Mouse (Mus musculus) forebrain, postnatal 0 days (tissue): ENCODE results near the gene Pdzd2. TPM values are rescaled to one million over a fixed set of nuclear protein-coding genes. Genes with fewer than 3 reads are reported as not detected.

Experiments used
- ATAC-seq: fragments of 200-750 bp; cut with Nextera tagmentation; 2 replicates; pipeline ENCODE4 v1.8.0; 2017; ENCODE audit warnings: mild to moderate bottlenecking, moderate library complexity
- DNase-seq: peaks from one replicate; pipeline ENCODE4 v3.0.0-alpha.2; 2015
- H3K27ac ChIP-seq: fragments of 300-500 bp; sonication (generic); 2 replicates; pipeline ENCODE4 v1.5.1; 2014; ENCODE audit warnings: low read depth, mild to moderate bottlenecking, antibody characterized with exemption, low read length, moderate library complexity, mixed read lengths
- H3K27me3 ChIP-seq: fragments of 300-500 bp; sonication (generic); 2 replicates; pipeline ENCODE4 v1.6.1; 2014; ENCODE audit warnings: mild to moderate bottlenecking, low read length, mixed read lengths; ENCODE audit not compliant: insufficient read depth
- H3K36me3 ChIP-seq: fragments of 300-500 bp; sonication (generic); 2 replicates; pipeline ENCODE4 v1.6.1; 2014; ENCODE audit warnings: mild to moderate bottlenecking, moderate library complexity; ENCODE audit not compliant: insufficient read depth
- H3K4me1 ChIP-seq: fragments of 300-500 bp; sonication (generic); 2 replicates; pipeline ENCODE4 v1.6.1; 2014; ENCODE audit warnings: antibody characterized with exemption; ENCODE audit not compliant: insufficient read depth
- H3K4me2 ChIP-seq: fragments of 300-500 bp; sonication (generic); 2 replicates; pipeline ENCODE4 v1.6.1; 2014; ENCODE audit warnings: low read depth, mild to moderate bottlenecking, moderate library complexity
- H3K4me3 ChIP-seq: fragments of 300-500 bp; sonication (generic); 2 replicates; pipeline ENCODE4 v1.5.1; 2014; ENCODE audit warnings: low read depth, low read length, mixed read lengths
- H3K9ac ChIP-seq: fragments of 300-500 bp; sonication (generic); 2 replicates; pipeline ENCODE4 v1.6.1; 2014; ENCODE audit warnings: mild to moderate bottlenecking
- H3K9me3 ChIP-seq: fragments of 300-500 bp; sonication (generic); 2 replicates; pipeline ENCODE4 v1.6.1; 2016; ENCODE audit warnings: low read length
- CTCF ChIP-seq: sonication (generic); IDR thresholded peaks from 2 replicates; pipeline ENCODE4 v1.5.1; 2016; ENCODE audit warnings: antibody characterized with exemption, control low read depth, low read depth
- WGBS: fragments of 180-500 bp; shearing (Covaris S2); extraction: QIAGEN DNeasy Blood & Tissue Kit; methylation state at CpG from one replicate; pipeline ENCODE4 v1.1.7; 2014; 5-methylcytosine and 5-hydroxymethylcytosine counted together
- polyA plus RNA-seq: library from polyadenylated mRNA; unstranded; fragments of >200 nt; fragmentation: Nextera tagmentation; extraction: Ambion mirVana; gene quantifications from 2 replicates; pipeline ENCODE4 v1.2.1, GENCODE M21; 2015
- total RNA-seq: library from RNA; depleted of rRNA; stranded (reverse); fragments of >200 nt; gene quantifications from 2 replicates; pipeline ENCODE4 v1.2.3, GENCODE M21; 2014

Gene Pdzd2
- total and polyA plus RNA-seq, 2 experiments from 2014 or later, result 9.4 to 18.9 TPM

DNA sequence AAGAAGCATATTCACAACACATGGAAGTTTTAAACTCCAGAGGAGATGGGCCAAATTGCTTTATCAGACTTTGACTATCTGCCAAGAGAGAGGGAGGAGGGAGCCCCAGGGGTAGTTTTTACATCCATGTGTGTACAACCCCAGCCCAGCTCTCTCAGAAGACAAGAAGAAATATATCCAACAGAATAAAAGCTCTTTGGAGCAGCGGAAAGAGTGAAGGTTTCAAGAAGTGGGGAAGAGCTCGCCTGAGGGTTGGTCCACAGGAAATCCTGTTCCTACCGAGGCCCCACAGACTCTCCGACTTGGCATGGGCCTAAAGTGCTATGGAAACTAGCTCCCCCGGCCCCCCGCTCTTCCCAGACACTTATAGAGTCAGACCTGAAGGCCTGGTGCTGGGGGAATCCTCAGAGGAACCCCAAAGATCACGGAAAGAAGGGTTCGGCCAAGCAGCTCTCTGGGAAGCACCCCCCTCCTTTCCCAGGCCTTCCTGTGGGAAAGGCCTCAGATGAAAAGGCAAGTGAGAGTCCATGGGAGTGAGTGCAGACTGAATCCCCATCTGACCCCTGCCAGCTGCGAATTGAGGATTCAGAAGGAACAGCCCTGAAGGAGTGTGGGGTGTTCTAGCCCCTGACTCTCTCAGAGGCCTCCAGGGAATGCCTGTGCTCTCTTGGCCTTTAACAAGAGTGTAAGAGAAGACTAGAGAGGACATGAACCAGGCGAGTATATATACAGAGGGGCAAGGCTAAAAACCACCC is 134.3 kb downstream of the Pdzd2 start:
- Histone ChIP-seq H3K9me3 (no peaks in the 10 kb centered on the region), H3K4me1 (no peaks in the 10 kb centered on the region), H3K9ac (no peak overlapping the region), H3K27me3 (no peaks in the 10 kb centered on the region), H3K4me3 (no peak overlapping the region), H3K27ac (no peak overlapping the region), H3K4me2 (no peak overlapping the region), H3K36me3 (no peaks in the 10 kb centered on the region)
- 74% methylated on average over 10 of the region's 10 CpGs for WGBS
- no peak for TF ChIP-seq CTCF
- ATAC-seq (no peak), DNase-seq (no peak)

- no peak overlapping the region for H3K9ac ChIP-seq
- H3K36me3 ChIP-seq, result no peaks in the 10 kb centered on the region
- WGBS, result 96% methylated on average over 4 of the region's 4 CpGs
- no peaks in the 10 kb centered on the region for H3K27me3 ChIP-seq
- H3K4me2 ChIP-seq, result no peak overlapping the region
- DNase-seq (no peak), ATAC-seq (no peak)
- no peaks in the 10 kb centered on the region for H3K9me3 ChIP-seq
- no peak for TF ChIP-seq CTCF
- H3K4me3 ChIP-seq, result no peak overlapping the region
- H3K27ac ChIP-seq, result no peak overlapping the region
- H3K4me1 ChIP-seq, result no peaks in the 10 kb centered on the region
These were observed 136.1 kb downstream of the Pdzd2 start for GRCm38 (mm10) chr15:12603674-12604073.

DNA sequence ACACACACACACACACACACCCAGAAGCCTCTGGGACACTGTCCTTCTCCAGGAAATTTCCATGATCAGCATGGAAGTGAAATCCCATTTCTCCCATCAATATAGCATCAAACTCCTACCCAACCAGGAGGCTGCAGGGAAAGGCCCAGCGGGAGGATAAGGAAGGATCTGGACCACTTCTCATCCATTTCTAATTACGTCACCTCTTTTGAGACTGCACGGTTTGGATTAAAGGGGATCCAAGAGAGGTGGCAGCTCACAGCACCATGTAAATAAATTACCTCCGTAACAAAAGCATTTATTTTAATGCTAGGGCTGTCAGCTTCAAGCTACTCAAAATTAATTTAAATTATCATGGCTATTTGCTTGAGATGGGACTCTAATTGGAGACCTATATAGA is 146.6 kb downstream of the Pdzd2 start:
- Histone ChIP-seq H3K4me3 (no peak overlapping the region), H3K27me3 (no peaks in the 10 kb centered on the region), H3K36me3 (no peaks in the 10 kb centered on the region), H3K9me3 (no peaks in the 10 kb centered on the region), H3K9ac (no peak overlapping the region), H3K4me2 (no peak overlapping the region), H3K4me1 (no peaks in the 10 kb centered on the region), H3K27ac (no peak overlapping the region)
- ATAC-seq, result no peak
- no peak for TF ChIP-seq CTCF
- 54% methylated on average over 4 of the region's 4 CpGs for WGBS
- no peak for DNase-seq

DNA sequence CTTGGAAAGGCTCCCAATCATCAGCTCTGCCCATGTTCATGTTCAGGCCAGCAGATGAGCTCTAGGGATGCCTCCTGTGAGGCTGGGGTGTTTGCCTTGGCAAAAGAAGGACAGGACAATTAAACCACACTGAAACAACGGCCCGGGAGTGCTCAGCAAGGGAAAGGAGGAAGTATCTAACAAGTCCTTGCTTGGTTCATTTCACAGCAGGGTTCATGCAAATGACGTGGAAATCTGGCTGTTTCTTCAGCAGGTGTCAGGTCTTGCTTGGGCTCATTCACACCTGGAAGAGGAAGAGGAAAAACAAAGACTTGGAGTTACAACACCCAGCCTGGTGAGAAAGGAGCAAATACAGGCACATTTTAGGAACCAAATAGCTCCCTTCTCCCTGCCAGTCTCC is 147.1 kb downstream of the Pdzd2 start:
- Histone ChIP-seq H3K27ac (no peak overlapping the region), H3K4me3 (no peak overlapping the region), H3K9ac (no peak overlapping the region), H3K9me3 (no peaks in the 10 kb centered on the region), H3K4me2 (no peak overlapping the region), H3K4me1 (no peaks in the 10 kb centered on the region), H3K27me3 (no peaks in the 10 kb centered on the region), H3K36me3 (no peaks in the 10 kb centered on the region)
- DNase-seq, result no peak
- no peak for ATAC-seq
- no peak for TF ChIP-seq CTCF
- WGBS, result 45% methylated on average over 3 of the region's 3 CpGs

- Histone ChIP-seq H3K4me3 (no peak overlapping the region), H3K9ac (no peak overlapping the region), H3K27ac (no peak overlapping the region), H3K4me1 (peaks cover 5% of the 10 kb centered on the region; the same call in 1 of the 2 replicates), H3K9me3 (no peaks in the 10 kb centered on the region), H3K36me3 (no peaks in the 10 kb centered on the region), H3K4me2 (no peak overlapping the region), H3K27me3 (no peaks in the 10 kb centered on the region)
- WGBS, result 98% methylated on average over 3 of the region's 3 CpGs
- no peak for ATAC-seq
- TF ChIP-seq CTCF, result no peak
- DNase-seq, result no peak
These were observed 151.1 kb downstream of the Pdzd2 start for GRCm38 (mm10) chr15:12588661-12589060.

- Histone ChIP-seq H3K9me3 (no peaks in the 10 kb centered on the region), H3K36me3 (no peaks in the 10 kb centered on the region), H3K4me3 (no peak overlapping the region), H3K27me3 (no peaks in the 10 kb centered on the region), H3K4me2 (no peak overlapping the region), H3K9ac (no peak overlapping the region), H3K4me1 (peaks cover 5% of the 10 kb centered on the region; the same call in 1 of the 2 replicates), H3K27ac (no peak overlapping the region; the same call in 1 of the 2 replicates)
- DNase-seq, result no peak
- ATAC-seq, result peak; percentile 62
- no peak for TF ChIP-seq CTCF
- 71% methylated on average over 4 of the region's 4 CpGs for WGBS
These were observed 152.8 kb downstream of the Pdzd2 start for GRCm38 (mm10) chr15:12586852-12587424.

DNA sequence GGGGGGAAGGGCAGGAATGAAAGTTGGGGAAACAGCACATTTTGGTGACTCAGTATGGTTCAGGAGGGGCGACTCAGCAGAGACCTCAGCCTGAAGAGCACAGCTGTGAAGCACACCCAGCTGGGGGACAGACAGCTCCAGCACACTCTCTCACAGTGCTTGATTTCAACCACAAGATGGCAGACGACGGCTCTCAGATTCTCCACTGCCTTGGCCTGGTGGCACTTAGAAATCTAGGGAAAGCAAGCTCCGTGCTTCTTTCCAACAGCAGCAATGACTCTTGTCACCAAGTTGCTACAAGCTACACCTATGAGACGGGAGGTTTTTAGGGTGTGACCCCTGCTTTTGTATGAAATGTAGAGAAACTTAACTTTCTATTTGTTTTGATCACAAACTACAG is 153.6 kb downstream of the Pdzd2 start:
- 5% methylated on average over 5 of the region's 5 CpGs for WGBS
- no peak overlapping the region for H3K9ac ChIP-seq
- H3K9me3 ChIP-seq, result no peaks in the 10 kb centered on the region
- no peak overlapping the region for H3K27ac ChIP-seq
- peak; percentile 87 for TF ChIP-seq CTCF
- no peak overlapping the region for H3K4me3 ChIP-seq
- DNase-seq (peak; percentile 87), ATAC-seq (peak; percentile 95)
- H3K36me3 ChIP-seq, result no peaks in the 10 kb centered on the region
- H3K27me3 ChIP-seq, result no peaks in the 10 kb centered on the region
- H3K4me2 ChIP-seq, result no peak overlapping the region
- peaks cover 5% of the 10 kb centered on the region; the same call in 1 of the 2 replicates for H3K4me1 ChIP-seq
